ENCODE assay signal across 15 mouse cellular contexts in the genomic region with DNA sequence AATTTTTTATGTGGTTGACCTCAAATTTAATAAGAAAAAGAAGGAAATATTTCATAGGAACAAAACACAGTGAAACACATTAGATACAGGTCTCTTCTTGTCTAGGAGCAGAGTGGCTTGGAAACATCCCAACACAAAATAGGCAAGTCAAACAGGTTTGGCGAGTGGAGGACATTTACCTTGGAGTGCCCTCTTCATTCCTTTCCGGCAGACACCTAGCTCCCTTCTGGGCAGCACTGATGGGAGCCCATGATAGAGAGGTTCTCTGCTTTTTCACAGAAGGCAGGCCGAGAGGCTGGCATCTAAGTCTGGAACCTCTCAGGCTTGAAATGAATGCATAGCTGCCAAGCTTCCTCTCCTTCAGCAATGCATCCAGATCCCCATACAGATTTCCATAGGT. TPM values are rescaled to one million over a fixed set of nuclear protein-coding genes. Genes with fewer than 3 reads are reported as not detected.
DNase-seq lines count a peak whose midpoint lies in the region; ATAC-seq and TF ChIP-seq lines count a peak whose summit lies in the region.
"Had no signal": no experiment of that assay in that cellular context is flagged by ENCODE, and none has a peak within 500 bp of the region (broad histone marks: within the 10 kb centered on the region; RNA-seq: fewer than 3 reads in every experiment).

No protein-coding gene starts in this region.

- H3K9ac ChIP-seq in limb, embryonic 14.5 days (ENCODE audit: low read depth, low read length, severe bottlenecking): no peak overlapping the region
- H3K9ac ChIP-seq in embryonic facial prominence, embryonic 13.5 days: no peak overlapping the region
- H3K9ac ChIP-seq in limb, embryonic 15.5 days: no peak overlapping the region
- H3K9ac ChIP-seq: liver, embryonic 12.5 days; midbrain, embryonic 13.5 days had no signal

- H3K36me3 ChIP-seq in limb, embryonic 14.5 days (ENCODE audit: control insufficient read depth, insufficient read depth, low read length): peaks cover 12% of the 10 kb centered on the region; the same call in 1 of the 2 replicates
- H3K36me3 ChIP-seq in limb, embryonic 10.5 days: peaks cover 28% of the 10 kb centered on the region
- peaks cover 13% of the 10 kb centered on the region for H3K36me3 ChIP-seq in embryonic facial prominence, embryonic 13.5 days
- H3K36me3 ChIP-seq in limb, embryonic 15.5 days: no peaks in the 10 kb centered on the region; the same call in 1 of the 2 replicates
- H3K36me3 ChIP-seq: liver, embryonic 12.5 days had no signal

- peak; percentile 45 for DNase-seq in limb, embryonic 14.5 days (ENCODE audit: low spot score)
- DNase-seq in limb, embryonic 10.5 days (ENCODE audit: low spot score): no peak
- DNase-seq in gonadal fat pad, adult 2 months (ENCODE audit: low read depth): peak; percentile 85
- DNase-seq in natural killer cell, adult 2 months (ENCODE audit: low spot score in 2 of 2): no peak
- no peak for DNase-seq in layer of hippocampus, adult 9-10 months (ENCODE audit: low spot score)
- DNase-seq in right cerebral cortex, postnatal 10 days (ENCODE audit: low spot score in 2 of 2): no peak
- DNase-seq: adrenal gland, adult 2 months; cerebellum, adult 18-20 months; gastrocnemius, postnatal 36 days had no signal

- H3K9me3 ChIP-seq in limb, embryonic 14.5 days (ENCODE audit: control insufficient read depth, low read length): no peaks in the 10 kb centered on the region
- no peaks in the 10 kb centered on the region for H3K9me3 ChIP-seq in limb, embryonic 10.5 days (replicated peaks)
- H3K9me3 ChIP-seq in embryonic facial prominence, embryonic 13.5 days: no peaks in the 10 kb centered on the region
- H3K9me3 ChIP-seq in limb, embryonic 15.5 days: no peaks in the 10 kb centered on the region
- H3K9me3 ChIP-seq: G1E; liver, embryonic 12.5 days; midbrain, embryonic 13.5 days had no signal

- H3K4me2 ChIP-seq in limb, embryonic 14.5 days (replicated peaks; ENCODE audit: low read depth, low read length, severe bottlenecking): no peak overlapping the region
- H3K4me2 ChIP-seq in embryonic facial prominence, embryonic 13.5 days: no peak overlapping the region
- H3K4me2 ChIP-seq in limb, embryonic 15.5 days: no peak overlapping the region
- H3K4me2 ChIP-seq: liver, embryonic 12.5 days; midbrain, embryonic 13.5 days had no signal

- no peaks in the 10 kb centered on the region for H3K27me3 ChIP-seq in limb, embryonic 14.5 days (ENCODE audit: control insufficient read depth, insufficient read depth, low read length)
- no peaks in the 10 kb centered on the region for H3K27me3 ChIP-seq in limb, embryonic 10.5 days (ENCODE audit: low read depth, poor library complexity, severe bottlenecking)
- no peaks in the 10 kb centered on the region for H3K27me3 ChIP-seq in embryonic facial prominence, embryonic 13.5 days
- H3K27me3 ChIP-seq in limb, embryonic 15.5 days: no peaks in the 10 kb centered on the region
- H3K27me3 ChIP-seq: liver, embryonic 12.5 days; midbrain, embryonic 13.5 days had no signal

- no peak overlapping the region for H3K4me3 ChIP-seq in limb, embryonic 14.5 days (replicated peaks; ENCODE audit: low read length)
- H3K4me3 ChIP-seq in limb, embryonic 10.5 days: no peak overlapping the region
- H3K4me3 ChIP-seq in embryonic facial prominence, embryonic 13.5 days: no peak overlapping the region
- H3K4me3 ChIP-seq in limb, embryonic 15.5 days: no peak overlapping the region
- H3K4me3 ChIP-seq: liver, embryonic 12.5 days; midbrain, embryonic 13.5 days had no signal

- peaks cover 11% of the 10 kb centered on the region; the same call in 1 of the 2 replicates for H3K4me1 ChIP-seq in limb, embryonic 14.5 days (ENCODE audit: control insufficient read depth, insufficient read depth, low read length)
- H3K4me1 ChIP-seq in limb, embryonic 10.5 days: no peaks in the 10 kb centered on the region
- peaks cover 7% of the 10 kb centered on the region; the same call in 1 of the 2 replicates for H3K4me1 ChIP-seq in embryonic facial prominence, embryonic 13.5 days
- H3K4me1 ChIP-seq in limb, embryonic 15.5 days: no peaks in the 10 kb centered on the region
- H3K4me1 ChIP-seq: liver, embryonic 12.5 days; midbrain, embryonic 13.5 days had no signal

- no peak for TF ChIP-seq POLR2A in limb, embryonic 14.5 days (IDR thresholded peaks at IDR 0.05; ENCODE audit: borderline replicate concordance, extremely low read depth, insufficient read depth, insufficient read length)

- no peak for ATAC-seq in limb, embryonic 14.5 days (ENCODE audit: low FRiP score, low read depth)
- ATAC-seq in embryonic facial prominence, embryonic 13.5 days (ENCODE audit: insufficient number of reproducible peaks, insufficient read depth, low FRiP score, low TSS enrichment, low read depth): no peak
- no peak for ATAC-seq in limb, embryonic 15.5 days (ENCODE audit: insufficient number of reproducible peaks, low FRiP score, low TSS enrichment, low read depth)
- ATAC-seq: liver, embryonic 12.5 days; midbrain, embryonic 13.5 days had no signal

- H3K27ac ChIP-seq in limb, embryonic 14.5 days (replicated peaks; ENCODE audit: low read depth, low read length): no peak overlapping the region
- no peak overlapping the region for H3K27ac ChIP-seq in limb, embryonic 10.5 days
- H3K27ac ChIP-seq in embryonic facial prominence, embryonic 13.5 days: peak overlapping the region; percentile 13; the same call in 1 of the 2 replicates
- H3K27ac ChIP-seq in limb, embryonic 15.5 days: peak overlapping the region; percentile 59
- H3K27ac ChIP-seq: liver, embryonic 12.5 days; macrophage; midbrain, embryonic 13.5 days had no signal

- WGBS in limb, embryonic 14.5 days: 77% methylated on average over 3 of the region's 3 CpGs
- whole genome bisulfite sequencing in limb, embryonic 10.5 days: 85% methylated on average over 3 of the region's 3 CpGs
- WGBS in embryonic facial prominence, embryonic 13.5 days: 66% methylated on average over 3 of the region's 3 CpGs
- WGBS in limb, embryonic 15.5 days: 57% methylated on average over 3 of the region's 3 CpGs

RNA-seq across cellular contexts. Expression of gene Papss1, which starts 9.0 kb away (rescaled TPM):
- polyA plus RNA-seq in limb, embryonic 14.5 days (2012; rRNA removed): 115 and 117 TPM in 2 replicates
- 135 and 144 TPM in 2 replicates for polyA plus RNA-seq in limb, embryonic 14.5 days (2014; fragmentation: Nextera tagmentation; extraction: Ambion mirVana)
- 55.4 and 82.7 TPM in 2 replicates for polyA plus RNA-seq in limb, embryonic 10.5 days (2016; fragmentation: Nextera tagmentation; extraction: Ambion mirVana)
- polyA plus RNA-seq in embryonic facial prominence, embryonic 13.5 days (2015; fragmentation: Nextera tagmentation; extraction: Ambion mirVana): 134 and 136 TPM in 2 replicates
- polyA plus RNA-seq in gonadal fat pad, adult 2 months (2012; rRNA removed): 97.0 and 102 TPM in 2 replicates
- polyA plus RNA-seq in limb, embryonic 15.5 days (2015; fragmentation: Nextera tagmentation; extraction: Ambion mirVana): 128 and 132 TPM in 2 replicates

Comparison
In these comparisons a context has a peak if more than half of its experiments do, and no peak if none do; other contexts are left out.
1. DNase-seq: peak in limb, embryonic 14.5 days (single experiment) and gonadal fat pad, adult 2 months (single experiment); none in limb, embryonic 10.5 days (single experiment), natural killer cell, adult 2 months (0 of 2), layer of hippocampus, adult 9-10 months (single experiment) and right cerebral cortex, postnatal 10 days (0 of 2).
2. H3K27ac ChIP-seq: peak in embryonic facial prominence, embryonic 13.5 days (single experiment) and limb, embryonic 15.5 days (single experiment); none in limb, embryonic 14.5 days (single experiment) and limb, embryonic 10.5 days (single experiment).